Mouse (Mus musculus) cerebellum, adult 18-20 months (tissue): ENCODE results near the gene Rufy4.

Source experiments
- DNase-seq, 2 experiments: peaks; one replicate each; pipeline ENCODE4 v3.0.0; 2021

The Rufy4 gene

GRCm38 (mm10) chr1:74106214-74106613 lies 19.1 kb upstream of the Rufy4 start:
- no peak for DNase-seq

GRCm38 (mm10) chr1:74107931-74108618 lies 17.3 kb upstream of the Rufy4 start:
- no peak for DNase-seq

- no peak for DNase-seq
These were observed 15.7 kb upstream of the Rufy4 start for GRCm38 (mm10) chr1:74109670-74110069.

- no peak for DNase-seq
These were observed 14.2 kb upstream of the Rufy4 start for GRCm38 (mm10) chr1:74110932-74111695.

GRCm38 (mm10) chr1:74111696-74112030 lies 13.7 kb upstream of the Rufy4 start:
- DNase-seq: no peak

GRCm38 (mm10) chr1:74113071-74113470 lies 12.3 kb upstream of the Rufy4 start:
- DNase-seq: no peak

GRCm38 (mm10) chr1:74117876-74118275 lies 7.5 kb upstream of the Rufy4 start:
- DNase-seq: no peak

GRCm38 (mm10) chr1:74119115-74119514 lies 6.2 kb upstream of the Rufy4 start:
- DNase-seq: no peak

- no peak for DNase-seq
These were observed 4.2 kb upstream of the Rufy4 start for GRCm38 (mm10) chr1:74121138-74121537.

GRCm38 (mm10) chr1:74121821-74122576 lies 3.3 kb upstream of the Rufy4 start:
- DNase-seq: no peak

GRCm38 (mm10) chr1:74123215-74123614 lies 2.1 kb upstream of the Rufy4 start:
- no peak for DNase-seq

- DNase-seq: peak; percentile 9 to 12
These were observed 1.0 kb upstream of the Rufy4 start, which contains the start of gene Tns1 for GRCm38 (mm10) chr1:74124021-74124981. Gene Tns1, minus strand, starts transcription at chr1:74124449.

GRCm38 (mm10) chr1:74130883-74131659 lies 5.7 kb downstream of the Rufy4 start:
- DNase-seq: no peak

GRCm38 (mm10) chr1:74132011-74132410 lies 6.7 kb downstream of the Rufy4 start:
- DNase-seq: no peak

GRCm38 (mm10) chr1:74133954-74134353 lies 8.6 kb downstream of the Rufy4 start:
- no peak for DNase-seq

- DNase-seq: no peak
These were observed 10.1 kb downstream of the Rufy4 start for GRCm38 (mm10) chr1:74135326-74135950.

GRCm38 (mm10) chr1:74139415-74139814 lies 14.1 kb downstream of the Rufy4 start:
- no peak for DNase-seq

GRCm38 (mm10) chr1:74141781-74142180 lies 16.4 kb downstream of the Rufy4 start:
- no peak for DNase-seq

GRCm38 (mm10) chr1:74149106-74149885 lies 24.0 kb downstream of the Rufy4 start:
- no peak for DNase-seq

GRCm38 (mm10) chr1:74150101-74150500 lies 24.8 kb downstream of the Rufy4 start:
- no peak for DNase-seq
